Mouse (Mus musculus): ENCODE results near the gene Slc25a45. TPM values are rescaled to one million over a fixed set of nuclear protein-coding genes. Genes with fewer than 3 reads are reported as not detected.

Slc25a45 gene
- polyA plus RNA-seq, 1 experiment, result 0.48 TPM

- no peak overlapping the region for H3K4me3 ChIP-seq (ENCODE audit: low read depth, low read length)
- no peak overlapping the region for H3K9ac ChIP-seq (ENCODE audit: low read depth, poor library complexity, severe bottlenecking)
- H3K36me3 ChIP-seq (ENCODE audit: control insufficient read depth, insufficient read depth, low read length, poor library complexity, severe bottlenecking), result no peaks in the 10 kb centered on the region
- no peak overlapping the region for H3K27ac ChIP-seq (ENCODE audit: insufficient read depth, low read length)
- H3K27me3 ChIP-seq (ENCODE audit: control insufficient read depth, insufficient read depth, low read length, poor library complexity, severe bottlenecking), result no peaks in the 10 kb centered on the region
- peaks cover 3% of the 10 kb centered on the region for H3K4me1 ChIP-seq (ENCODE audit: control insufficient read depth, insufficient read depth, low read length)
- TF ChIP-seq EP300 (IDR thresholded peaks at IDR 0.05; ENCODE audit: insufficient read depth, low read depth, low read length) (no peak), POLR2A (IDR thresholded peaks at IDR 0.05; ENCODE audit: insufficient read depth, low read length) (no peak), CTCF (IDR thresholded peaks at IDR 0.05; ENCODE audit: low read depth, low read length) (no peak)
- H3K9me3 ChIP-seq (replicated peaks; ENCODE audit: control insufficient read depth, insufficient read depth, low read length, poor library complexity, severe bottlenecking), result no peaks in the 10 kb centered on the region; the same call in 1 of the 2 replicates
These were observed 42.3 kb upstream of the Slc25a45 start for GRCm38 (mm10) chr19:5835054-5835921.

GRCm38 (mm10) chr19:5835922-5836430 lies 41.6 kb upstream of the Slc25a45 start:
- TF ChIP-seq POLR2A (IDR thresholded peaks at IDR 0.05; ENCODE audit: insufficient read depth, low read length) (no peak), CTCF (IDR thresholded peaks at IDR 0.05; ENCODE audit: low read depth, low read length) (no peak), EP300 (IDR thresholded peaks at IDR 0.05; ENCODE audit: insufficient read depth, low read depth, low read length) (no peak)
- H3K9ac ChIP-seq (ENCODE audit: low read depth, poor library complexity, severe bottlenecking), result no peak overlapping the region
- no peak overlapping the region for H3K4me3 ChIP-seq (ENCODE audit: low read depth, low read length)
- H3K27ac ChIP-seq (ENCODE audit: insufficient read depth, low read length), result 0 out of 2 replicates have a peak overlapping the region, but pooled peaks have one; percentile 7
- H3K36me3 ChIP-seq (ENCODE audit: control insufficient read depth, insufficient read depth, low read length, poor library complexity, severe bottlenecking), result no peaks in the 10 kb centered on the region
- H3K9me3 ChIP-seq (replicated peaks; ENCODE audit: control insufficient read depth, insufficient read depth, low read length, poor library complexity, severe bottlenecking), result no peaks in the 10 kb centered on the region; the same call in 1 of the 2 replicates
- H3K27me3 ChIP-seq (ENCODE audit: control insufficient read depth, insufficient read depth, low read length, poor library complexity, severe bottlenecking), result no peaks in the 10 kb centered on the region
- H3K4me1 ChIP-seq (ENCODE audit: control insufficient read depth, insufficient read depth, low read length), result peaks cover 3% of the 10 kb centered on the region

GRCm38 (mm10) chr19:5836941-5837572 lies 40.6 kb upstream of the Slc25a45 start:
- Histone ChIP-seq H3K36me3 (ENCODE audit: control insufficient read depth, insufficient read depth, low read length, poor library complexity, severe bottlenecking) (no peaks in the 10 kb centered on the region), H3K9ac (ENCODE audit: low read depth, poor library complexity, severe bottlenecking) (no peak overlapping the region), H3K9me3 (replicated peaks; ENCODE audit: control insufficient read depth, insufficient read depth, low read length, poor library complexity, severe bottlenecking) (no peaks in the 10 kb centered on the region; the same call in 1 of the 2 replicates), H3K27ac (ENCODE audit: insufficient read depth, low read length) (peak overlapping the region; percentile 48), H3K27me3 (ENCODE audit: control insufficient read depth, insufficient read depth, low read length, poor library complexity, severe bottlenecking) (no peaks in the 10 kb centered on the region), H3K4me3 (ENCODE audit: low read depth, low read length) (no peak overlapping the region), H3K4me1 (ENCODE audit: control insufficient read depth, insufficient read depth, low read length) (peaks cover 3% of the 10 kb centered on the region)
- TF ChIP-seq EP300 (IDR thresholded peaks at IDR 0.05; ENCODE audit: insufficient read depth, low read depth, low read length) (no peak), POLR2A (IDR thresholded peaks at IDR 0.05; ENCODE audit: insufficient read depth, low read length) (no peak), CTCF (IDR thresholded peaks at IDR 0.05; ENCODE audit: low read depth, low read length) (no peak)

- H3K36me3 ChIP-seq (ENCODE audit: control insufficient read depth, insufficient read depth, low read length, poor library complexity, severe bottlenecking), result no peaks in the 10 kb centered on the region
- TF ChIP-seq POLR2A (IDR thresholded peaks at IDR 0.05; ENCODE audit: insufficient read depth, low read length), result no peak
- no peak for TF ChIP-seq EP300 (IDR thresholded peaks at IDR 0.05; ENCODE audit: insufficient read depth, low read depth, low read length)
- TF ChIP-seq CTCF (IDR thresholded peaks at IDR 0.05; ENCODE audit: low read depth, low read length), result no peak
- no peaks in the 10 kb centered on the region; the same call in 1 of the 2 replicates for H3K9me3 ChIP-seq (replicated peaks; ENCODE audit: control insufficient read depth, insufficient read depth, low read length, poor library complexity, severe bottlenecking)
- H3K27ac ChIP-seq (ENCODE audit: insufficient read depth, low read length), result peak overlapping the region; percentile 48
- peaks cover 3% of the 10 kb centered on the region for H3K4me1 ChIP-seq (ENCODE audit: control insufficient read depth, insufficient read depth, low read length)
- H3K9ac ChIP-seq (ENCODE audit: low read depth, poor library complexity, severe bottlenecking), result no peak overlapping the region
- no peak overlapping the region for H3K4me3 ChIP-seq (ENCODE audit: low read depth, low read length)
- H3K27me3 ChIP-seq (ENCODE audit: control insufficient read depth, insufficient read depth, low read length, poor library complexity, severe bottlenecking), result no peaks in the 10 kb centered on the region
These were observed 40.0 kb upstream of the Slc25a45 start for GRCm38 (mm10) chr19:5837606-5838005.

- TF ChIP-seq CTCF (IDR thresholded peaks at IDR 0.05; ENCODE audit: low read depth, low read length) (no peak), POLR2A (IDR thresholded peaks at IDR 0.05; ENCODE audit: insufficient read depth, low read length) (no peak), EP300 (IDR thresholded peaks at IDR 0.05; ENCODE audit: insufficient read depth, low read depth, low read length) (no peak)
- Histone ChIP-seq H3K27ac (ENCODE audit: insufficient read depth, low read length) (peak overlapping the region; percentile 48), H3K36me3 (ENCODE audit: control insufficient read depth, insufficient read depth, low read length, poor library complexity, severe bottlenecking) (no peaks in the 10 kb centered on the region), H3K9me3 (replicated peaks; ENCODE audit: control insufficient read depth, insufficient read depth, low read length, poor library complexity, severe bottlenecking) (no peaks in the 10 kb centered on the region; the same call in 1 of the 2 replicates), H3K9ac (ENCODE audit: low read depth, poor library complexity, severe bottlenecking) (no peak overlapping the region), H3K4me1 (ENCODE audit: control insufficient read depth, insufficient read depth, low read length) (peaks cover 3% of the 10 kb centered on the region), H3K4me3 (ENCODE audit: low read depth, low read length) (no peak overlapping the region), H3K27me3 (ENCODE audit: control insufficient read depth, insufficient read depth, low read length, poor library complexity, severe bottlenecking) (no peaks in the 10 kb centered on the region)
These were observed 39.3 kb upstream of the Slc25a45 start for GRCm38 (mm10) chr19:5838136-5838891.
